Mouse (Mus musculus) heart, adult 9 months (tissue): ENCODE results near the gene Klhl33.
A peak's percentile ranks its signal among the peaks of the same experiment; 100 is the strongest.
"Not testable (repeated sequence)": the region's sequence is repeated elsewhere in the genome, so short reads cannot be mapped to it uniquely, and the experiment has no call there.

Experiments used
- DNase-seq, 2 experiments: peaks; one replicate each; pipeline ENCODE4 v3.0.0; 2022; ENCODE audit warnings: low spot score in 2 of 2

The Klhl33 gene

GRCm38 (mm10) chr14:50903973-50904827 lies 6.9 kb upstream of the Klhl33 start:
- DNase-seq: no peak

- DNase-seq: not testable (repeated sequence)
Measured at GRCm38 (mm10) chr14:50897992-50898391, 685 bp upstream of the Klhl33 start.

GRCm38 (mm10) chr14:50896747-50897373 lies 447 bp downstream of the Klhl33 start:
- DNase-seq: no peak

- peak; percentile 87 to 88 for DNase-seq
Measured at GRCm38 (mm10) chr14:50895985-50896746, 1.1 kb downstream of the Klhl33 start.

GRCm38 (mm10) chr14:50895407-50895806 lies 1.9 kb downstream of the Klhl33 start:
- DNase-seq: no peak

GRCm38 (mm10) chr14:50892541-50893459 lies 4.5 kb downstream of the Klhl33 start:
- no peak for DNase-seq

- no peak for DNase-seq
Measured at GRCm38 (mm10) chr14:50892091-50892490, 5.2 kb downstream of the Klhl33 start.

- no peak for DNase-seq
Measured at GRCm38 (mm10) chr14:50891621-50892020, 5.7 kb downstream of the Klhl33 start.

- DNase-seq: no peak
Measured at GRCm38 (mm10) chr14:50876236-50876950, 20.9 kb downstream of the Klhl33 start.

GRCm38 (mm10) chr14:50875591-50876230 lies 21.6 kb downstream of the Klhl33 start:
- DNase-seq: no peak

- no peak for DNase-seq
Measured at GRCm38 (mm10) chr14:50875175-50875574, 22.1 kb downstream of the Klhl33 start.

- no peak for DNase-seq
Measured at GRCm38 (mm10) chr14:50871284-50871683, 26.0 kb downstream of the Klhl33 start.

- DNase-seq: no peak
Measured at GRCm38 (mm10) chr14:50870805-50871143, 26.5 kb downstream of the Klhl33 start.

GRCm38 (mm10) chr14:50869889-50870804 lies 27.2 kb downstream of the Klhl33 start, which contains the start of gene Tep1:
Gene Tep1 (minus strand): TSS chr14:50870560.
- DNase-seq: peak; percentile 77 to 79

- no peak for DNase-seq
Measured at GRCm38 (mm10) chr14:50868656-50869055, 28.7 kb downstream of the Klhl33 start.

GRCm38 (mm10) chr14:50868211-50868610 lies 29.1 kb downstream of the Klhl33 start:
- no peak for DNase-seq

- no peak for DNase-seq
Measured at GRCm38 (mm10) chr14:50866966-50867365, 30.3 kb downstream of the Klhl33 start.

- DNase-seq: not testable (repeated sequence)
Measured at GRCm38 (mm10) chr14:50865005-50865404, 32.3 kb downstream of the Klhl33 start.

GRCm38 (mm10) chr14:50862641-50863040 lies 34.7 kb downstream of the Klhl33 start:
- DNase-seq: peak in 1 of 2 experiments; percentile 13
